Mouse (Mus musculus): Measurements from ENCODE around the gene Lman2. TPM values are rescaled to one million over a fixed set of nuclear protein-coding genes. Genes with fewer than 3 reads are reported as not detected.

Gene Lman2
- polyA plus RNA-seq (2017; shearing (Covaris generic)) = 121 TPM

DNA sequence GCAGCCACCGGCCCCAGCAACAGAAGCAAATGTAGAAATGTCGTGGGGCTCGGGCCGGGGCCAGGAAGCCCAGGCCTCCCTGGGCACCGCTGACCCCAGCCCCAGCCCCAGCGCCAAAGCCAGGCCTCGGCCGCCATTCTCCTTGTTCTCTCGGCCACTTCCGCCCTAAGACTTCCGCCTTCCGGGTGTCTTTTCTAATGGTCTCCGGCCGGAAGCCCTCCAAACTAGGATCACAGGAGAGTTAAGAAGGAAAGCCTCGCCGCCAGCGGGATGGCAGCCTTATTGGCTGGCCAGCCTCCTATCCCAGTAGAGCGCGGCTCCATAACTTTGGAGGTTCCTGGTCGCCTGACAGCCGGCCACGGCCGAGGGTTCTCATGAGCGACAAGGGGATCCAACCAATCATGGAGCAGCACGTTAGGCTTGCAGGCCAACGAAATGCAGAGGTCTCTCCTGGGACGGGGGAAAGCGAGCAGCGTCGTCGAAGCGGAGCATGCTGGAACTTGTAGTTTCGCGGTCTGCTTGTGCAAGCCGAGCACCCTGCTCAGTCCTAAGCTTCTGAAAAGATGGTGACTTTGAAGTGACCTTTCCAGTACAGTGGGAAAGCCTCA lies at the start of gene Lman2:
Gene Lman2, minus strand, starts transcription at position 331 of the 608 bp plus-strand sequence.

DNA sequence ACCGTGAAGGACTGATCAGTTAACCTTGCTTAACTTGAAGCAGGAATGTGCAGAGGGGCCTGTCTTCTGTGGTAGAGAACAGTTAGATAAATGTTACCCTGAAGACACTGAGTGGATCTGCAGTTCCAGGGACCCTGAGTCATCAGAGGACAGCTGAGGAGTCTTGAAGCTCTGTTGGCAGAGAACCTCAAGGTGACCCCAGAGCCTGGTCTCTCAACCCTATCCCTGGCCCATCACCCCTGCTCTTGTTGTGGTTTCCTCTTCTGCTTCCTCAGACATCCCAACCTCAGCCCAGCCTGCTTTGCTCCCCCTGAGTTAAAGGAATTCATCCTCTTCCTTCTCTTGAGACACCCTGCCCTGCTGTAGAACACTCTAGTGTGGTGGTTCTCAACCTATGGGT lies 35.5 kb upstream of the Lman2 start, which contains the start of gene Slc34a1:
Gene Slc34a1, plus strand, starts transcription at position 100 of the 400 bp plus-strand sequence.

DNA sequence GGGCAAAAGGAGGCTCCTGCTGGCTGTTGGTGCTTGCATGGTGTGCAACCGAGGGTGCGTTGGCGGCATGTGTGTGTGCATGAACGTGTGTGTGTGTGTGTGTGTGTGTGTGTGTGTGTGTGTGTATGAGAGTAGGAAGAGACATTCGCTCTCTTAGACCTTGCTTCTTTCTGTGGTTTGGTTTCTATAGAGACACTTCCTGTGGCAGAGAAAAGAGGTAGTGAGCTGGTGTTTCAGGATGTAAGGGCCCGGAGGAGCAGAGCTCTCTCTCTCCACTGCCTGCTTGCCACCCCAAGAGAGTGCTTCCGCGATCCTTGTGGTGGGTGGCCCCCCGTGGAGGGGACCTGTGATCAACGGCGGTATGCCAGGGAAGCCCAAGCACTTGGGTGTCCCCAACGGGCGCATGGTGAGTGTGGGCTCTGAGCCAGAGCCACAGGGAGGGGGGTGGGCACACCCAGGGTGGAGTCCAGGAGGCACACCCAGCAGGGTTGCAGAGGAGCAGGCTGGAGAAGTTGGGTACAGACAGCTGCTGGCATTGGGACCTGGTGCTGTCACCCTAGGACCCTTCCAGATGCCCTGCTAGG lies 7.0 kb upstream of the Lman2 start, which contains the start of gene Rgs14:
Gene Rgs14, plus strand, starts transcription at position 202 of the 584 bp plus-strand sequence.

GRCm38 (mm10) chr13:55329683-55330566 lies 32.7 kb downstream of the Lman2 start, which contains the start of gene Mxd3:
TSS of gene Mxd3 (minus strand) at chr13:55329823.

GRCm38 (mm10) chr13:55321434-55322129 lies 41.0 kb downstream of the Lman2 start, which contains the start of gene Rab24:
TSS of gene Rab24 (minus strand) at chr13:55321946.

DNA sequence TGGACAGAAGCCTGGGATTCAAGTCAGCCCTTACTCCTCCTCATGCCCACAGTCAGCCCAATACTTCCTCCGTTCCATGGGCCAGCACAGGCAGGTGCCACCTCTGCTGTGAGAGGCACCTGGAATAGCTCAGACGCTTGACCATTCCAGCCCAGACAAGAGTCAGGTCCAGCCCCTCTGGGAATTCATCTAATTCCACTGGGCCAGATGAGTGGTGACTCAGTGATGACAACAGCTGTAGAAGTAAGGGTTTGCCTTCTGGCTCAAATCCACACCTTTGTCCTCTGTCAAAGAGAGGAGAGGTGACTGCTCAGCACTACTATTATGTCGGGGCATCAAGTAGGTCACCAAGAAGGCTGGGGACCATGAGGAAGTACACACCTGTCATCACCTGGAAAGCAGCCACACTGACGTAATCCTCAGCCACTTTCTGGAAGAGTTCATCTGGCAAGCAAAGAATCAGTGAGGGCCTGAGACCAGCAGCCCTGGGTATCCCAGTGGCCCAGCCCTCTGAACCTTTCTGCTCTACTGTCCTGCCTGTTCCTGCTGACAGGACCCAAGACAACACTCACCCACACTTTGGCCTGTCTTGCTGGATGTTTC lies 42.6 kb downstream of the Lman2 start, which contains the start of gene Prelid1:
Gene Prelid1, plus strand, starts transcription at position 570 of the 603 bp plus-strand sequence.

Other genes starting within 250 kb of the Lman2 start
- not detected for gene Gm17617, start 229.2 kb downstream of the Lman2 start, polyA plus RNA-seq (2017; shearing (Covaris generic))
- gene Fgfr4, start 210.1 kb downstream of the Lman2 start, polyA plus RNA-seq (2017; shearing (Covaris generic)) = not detected
- 74.9 TPM for gene Nsd1, start 153.0 kb downstream of the Lman2 start, polyA plus RNA-seq (2017; shearing (Covaris generic))
- gene Prelid1, start 42.3 kb downstream of the Lman2 start, polyA plus RNA-seq (2017; shearing (Covaris generic)) = 243 TPM
- gene Rab24, start 40.8 kb downstream of the Lman2 start, polyA plus RNA-seq (2017; shearing (Covaris generic)) = 90.5 TPM
- 1.1 TPM for gene Mxd3, start 33.0 kb downstream of the Lman2 start, polyA plus RNA-seq (2017; shearing (Covaris generic))
- 82.6 TPM for gene Rgs14, start 6.9 kb upstream of the Lman2 start, polyA plus RNA-seq (2017; shearing (Covaris generic))
- not detected for gene Slc34a1, start 35.4 kb upstream of the Lman2 start, polyA plus RNA-seq (2017; shearing (Covaris generic))
- not detected for gene Pfn3, start 52.4 kb upstream of the Lman2 start, polyA plus RNA-seq (2017; shearing (Covaris generic))
- gene F12, start 64.0 kb upstream of the Lman2 start, polyA plus RNA-seq (2017; shearing (Covaris generic)) = not detected
- 328 TPM for gene Grk6, start 82.3 kb upstream of the Lman2 start, polyA plus RNA-seq (2017; shearing (Covaris generic))
- 17.7 TPM for gene Prr7, start 101.5 kb upstream of the Lman2 start, polyA plus RNA-seq (2017; shearing (Covaris generic))
- not detected for gene Dbn1, start 125.3 kb upstream of the Lman2 start, polyA plus RNA-seq (2017; shearing (Covaris generic))
- gene Pdlim7, start 150.9 kb upstream of the Lman2 start, polyA plus RNA-seq (2017; shearing (Covaris generic)) = 10.0 TPM
- 0.24 TPM for gene Dok3, start 166.5 kb upstream of the Lman2 start, polyA plus RNA-seq (2017; shearing (Covaris generic))
- gene Ddx41, start 173.9 kb upstream of the Lman2 start, polyA plus RNA-seq (2017; shearing (Covaris generic)) = 60.4 TPM
- gene Fam193b, start 208.3 kb upstream of the Lman2 start, polyA plus RNA-seq (2017; shearing (Covaris generic)) = 63.5 TPM
- gene Tmed9, start 210.9 kb upstream of the Lman2 start, polyA plus RNA-seq (2017; shearing (Covaris generic)) = 214 TPM
- 28.4 TPM for gene B4galt7, start 237.1 kb upstream of the Lman2 start, polyA plus RNA-seq (2017; shearing (Covaris generic))

All from effector memory CD4-positive, alpha-beta T cell, adult 5 months (primary cell).